Mouse (Mus musculus) midbrain, embryonic 12.5 days (tissue): ENCODE results near the gene Far2. TPM values are rescaled to one million over a fixed set of nuclear protein-coding genes. Genes with fewer than 3 reads are reported as not detected.

Experiments used
- polyA plus RNA-seq: library from polyadenylated mRNA; unstranded; fragments of >200 nt; fragmentation: Nextera tagmentation; extraction: Ambion mirVana; gene quantifications from 2 replicates; pipeline ENCODE4 v1.2.1, GENCODE M21; 2016

Gene Far2
- polyA plus RNA-seq, 1 experiment from 2014 or later, result 4.0 TPM

Other genes with a start within 250 kb of the Far2 start
- gene Ergic2, start 165.1 kb downstream of the Far2 start, polyA plus RNA-seq, result 211 and 222 TPM in 2 replicates